Mouse (Mus musculus) adrenal gland, postnatal 14 days (tissue): ENCODE measurements around the gene Xylt1. TPM values are rescaled to one million over a fixed set of nuclear protein-coding genes. Genes with fewer than 3 reads are reported as not detected.
A peak's percentile ranks its signal among the peaks of the same experiment; 100 is the strongest.

Source experiments
- DNase-seq: peaks from one replicate; pipeline ENCODE4 v3.0.0; 2021; ENCODE audit warnings: mixed read lengths
- total RNA-seq: library from RNA; stranded (reverse); gene quantifications from 2 replicates; pipeline ENCODE4 v1.2.3, GENCODE M21; 2021

The Xylt1 gene
- total RNA-seq, 1 experiment from 2014 or later = 5.7 TPM

GRCm38 (mm10) chr7:117564627-117565026 is 183.8 kb downstream of the Xylt1 start:
- no peak for DNase-seq

GRCm38 (mm10) chr7:117566115-117566514 is 185.3 kb downstream of the Xylt1 start:
- DNase-seq = no peak

GRCm38 (mm10) chr7:117566833-117567232 is 186.1 kb downstream of the Xylt1 start:
- DNase-seq = no peak

- no peak for DNase-seq
Measured at GRCm38 (mm10) chr7:117567252-117567651, 186.5 kb downstream of the Xylt1 start.

GRCm38 (mm10) chr7:117567653-117568340 is 187.0 kb downstream of the Xylt1 start:
- no peak for DNase-seq

GRCm38 (mm10) chr7:117571131-117571530 is 190.4 kb downstream of the Xylt1 start:
- peak; percentile 52 for DNase-seq

GRCm38 (mm10) chr7:117571713-117572112 is 190.9 kb downstream of the Xylt1 start:
- no peak for DNase-seq

GRCm38 (mm10) chr7:117573170-117573569 is 192.4 kb downstream of the Xylt1 start:
- peak; percentile 30 for DNase-seq

GRCm38 (mm10) chr7:117575417-117575816 is 194.6 kb downstream of the Xylt1 start:
- no peak for DNase-seq

GRCm38 (mm10) chr7:117577035-117577434 is 196.3 kb downstream of the Xylt1 start:
- no peak for DNase-seq

GRCm38 (mm10) chr7:117585164-117585563 is 204.4 kb downstream of the Xylt1 start:
- no peak for DNase-seq

GRCm38 (mm10) chr7:117586811-117587210 is 206.0 kb downstream of the Xylt1 start:
- DNase-seq = no peak

GRCm38 (mm10) chr7:117587234-117587929 is 206.6 kb downstream of the Xylt1 start:
- no peak for DNase-seq

- no peak for DNase-seq
Measured at GRCm38 (mm10) chr7:117588426-117588825, 207.6 kb downstream of the Xylt1 start.

GRCm38 (mm10) chr7:117589359-117589758 is 208.6 kb downstream of the Xylt1 start:
- no peak for DNase-seq

GRCm38 (mm10) chr7:117589820-117590219 is 209.0 kb downstream of the Xylt1 start:
- no peak for DNase-seq

- DNase-seq = no peak
Measured at GRCm38 (mm10) chr7:117594191-117594590, 213.4 kb downstream of the Xylt1 start.

GRCm38 (mm10) chr7:117595029-117595695 is 214.4 kb downstream of the Xylt1 start:
- DNase-seq = no peak

- DNase-seq = no peak
Measured at GRCm38 (mm10) chr7:117600443-117600842, 219.7 kb downstream of the Xylt1 start.

- DNase-seq = no peak
Measured at GRCm38 (mm10) chr7:117610439-117610838, 229.7 kb downstream of the Xylt1 start.

GRCm38 (mm10) chr7:117612788-117613473 is 232.2 kb downstream of the Xylt1 start:
- DNase-seq = no peak

GRCm38 (mm10) chr7:117613796-117614195 is 233.0 kb downstream of the Xylt1 start:
- DNase-seq = no peak

GRCm38 (mm10) chr7:117614346-117614745 is 233.6 kb downstream of the Xylt1 start:
- no peak for DNase-seq
